Mouse (Mus musculus) kidney, adult 9 months (tissue): ENCODE measurements around the gene Mib2.

Experiments used
- DNase-seq: peaks from one replicate; pipeline ENCODE4 v3.0.0; 2022

Gene Mib2

DNA sequence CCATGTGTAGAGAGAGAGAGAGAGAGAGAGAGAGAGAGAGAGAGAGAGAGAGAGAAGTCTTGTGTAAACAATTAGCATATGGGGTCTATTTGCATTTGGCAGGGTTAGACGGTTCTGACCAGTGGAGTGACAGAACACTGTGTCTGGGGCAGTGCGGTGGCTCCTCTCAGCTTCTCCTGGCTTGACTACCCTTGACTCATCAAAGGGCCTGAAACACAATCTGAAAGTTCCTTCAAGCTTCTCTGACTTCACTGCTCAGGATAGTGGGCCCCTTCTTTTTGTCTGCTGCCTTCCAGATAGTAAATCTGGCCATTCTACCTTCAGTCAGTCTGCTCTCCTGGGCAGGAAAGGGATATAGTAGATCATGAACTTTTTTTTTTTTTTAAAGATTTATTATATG is 62.2 kb downstream of the Mib2 start:
- no peak for DNase-seq

DNA sequence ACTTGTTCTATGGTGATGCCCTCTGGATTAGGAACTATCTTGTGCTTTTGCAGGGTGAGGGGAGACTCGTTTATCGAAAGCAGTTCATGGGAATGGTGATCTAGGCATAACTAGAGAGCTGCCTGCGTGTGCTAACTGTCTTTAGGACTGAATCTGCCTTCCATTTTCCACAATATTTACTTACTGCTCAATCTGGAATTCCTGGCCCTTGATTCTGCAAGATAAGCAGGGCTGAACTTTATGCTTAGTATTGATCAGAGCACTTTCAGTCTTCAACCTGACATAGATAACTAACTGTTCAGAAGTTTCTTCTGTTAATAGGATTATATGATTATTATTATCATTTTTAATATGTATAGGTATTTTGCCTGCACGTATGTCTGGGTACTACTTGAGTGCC is 63.9 kb downstream of the Mib2 start:
- DNase-seq: no peak
